Mouse (Mus musculus) embryo, embryonic 11 days (tissue): Measurements from ENCODE around the gene Clca1.
"Not testable (repeated sequence)": the region's sequence is repeated elsewhere in the genome, so short reads cannot be mapped to it uniquely, and the experiment has no call there.

Experiments
- DNase-seq: peaks from one replicate; pipeline ENCODE4 v3.0.0-alpha.2; 2015

Clca1 gene

GRCm38 (mm10) chr3:145032676-145033075 lies at the start of gene Clca1:
TSS of gene Clca1 (minus strand) at chr3:145032776.
- no peak for DNase-seq

- DNase-seq, result no peak
Observed at GRCm38 (mm10) chr3:145080904-145081303, 48.3 kb upstream of the Clca1 start.

GRCm38 (mm10) chr3:145078405-145078804 lies 45.8 kb upstream of the Clca1 start:
- no peak for DNase-seq

- DNase-seq, result no peak
Observed at GRCm38 (mm10) chr3:145072339-145072738, 39.8 kb upstream of the Clca1 start.

GRCm38 (mm10) chr3:145068964-145069363 lies 36.4 kb upstream of the Clca1 start:
- DNase-seq, result no peak

- DNase-seq, result not testable (repeated sequence)
Observed at GRCm38 (mm10) chr3:145055138-145055537, 22.6 kb upstream of the Clca1 start.

GRCm38 (mm10) chr3:145049820-145050219 lies 17.2 kb upstream of the Clca1 start:
- DNase-seq, result no peak

GRCm38 (mm10) chr3:145038813-145039212 lies 6.2 kb upstream of the Clca1 start:
- no peak for DNase-seq

- no peak for DNase-seq
Observed at GRCm38 (mm10) chr3:145028036-145028435, 4.5 kb downstream of the Clca1 start.

GRCm38 (mm10) chr3:145026750-145027149 lies 5.8 kb downstream of the Clca1 start:
- peak; percentile 48 for DNase-seq

GRCm38 (mm10) chr3:145017807-145018206 lies 14.8 kb downstream of the Clca1 start:
- no peak for DNase-seq

GRCm38 (mm10) chr3:145004422-145004821 lies 28.2 kb downstream of the Clca1 start:
- DNase-seq, result peak; percentile 28

- no peak for DNase-seq
Observed at GRCm38 (mm10) chr3:145000912-145001311, 31.7 kb downstream of the Clca1 start.

GRCm38 (mm10) chr3:144993055-144993454 lies 39.5 kb downstream of the Clca1 start:
- DNase-seq, result no peak

- DNase-seq, result no peak
Observed at GRCm38 (mm10) chr3:144992618-144993017, 40.0 kb downstream of the Clca1 start.

GRCm38 (mm10) chr3:144985890-144986289 lies 46.7 kb downstream of the Clca1 start:
- no peak for DNase-seq

GRCm38 (mm10) chr3:144980551-144980950 lies 52.0 kb downstream of the Clca1 start:
- DNase-seq, result no peak

- DNase-seq, result no peak
Observed at GRCm38 (mm10) chr3:144977631-144978030, 54.9 kb downstream of the Clca1 start.

GRCm38 (mm10) chr3:144976091-144976490 lies 56.5 kb downstream of the Clca1 start:
- no peak for DNase-seq

GRCm38 (mm10) chr3:144974945-144975344 lies 57.6 kb downstream of the Clca1 start, which contains the start of gene Clca4a:
TSS of gene Clca4a (minus strand) at chr3:144975045.
- no peak for DNase-seq

- no peak for DNase-seq
Observed at GRCm38 (mm10) chr3:144971553-144972270, 60.9 kb downstream of the Clca1 start.

GRCm38 (mm10) chr3:144969755-144970154 lies 62.8 kb downstream of the Clca1 start:
- no peak for DNase-seq

- DNase-seq, result no peak
Observed at GRCm38 (mm10) chr3:144966074-144966473, 66.5 kb downstream of the Clca1 start.
